Mouse (Mus musculus) embryo, embryonic 10 days (tissue): Measurements from ENCODE around the gene Gm6460.
"Not testable (repeated sequence)": the region's sequence is repeated elsewhere in the genome, so short reads cannot be mapped to it uniquely, and the experiment has no call there.

Source experiments
- DNase-seq: peaks from one replicate; pipeline ENCODE4 v3.0.0-alpha.2; 2015; ENCODE audit warnings: low spot score

Gene Gm6460

DNA sequence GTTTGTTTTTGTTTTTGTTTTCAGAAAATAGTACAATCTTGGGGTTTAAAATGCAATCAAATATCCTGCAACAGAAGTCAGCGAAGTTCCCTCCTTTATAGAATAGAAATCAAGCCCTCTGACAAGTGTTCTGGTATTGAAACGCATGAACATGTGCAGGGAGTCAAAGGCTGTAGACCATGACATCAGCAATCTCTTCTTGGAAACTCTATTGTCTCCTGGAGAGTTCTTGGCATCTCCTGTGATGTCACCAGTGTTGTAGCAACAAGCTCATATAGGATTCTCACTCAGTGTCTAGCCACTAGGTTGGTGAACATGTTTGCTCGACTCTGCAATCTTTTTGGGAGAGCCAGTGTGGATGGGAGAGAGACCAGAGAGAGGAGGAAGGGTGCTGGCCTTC is at the start of gene Gm6460:
TSS of gene Gm6460 (plus strand) at position 301 of the 400 bp plus-strand sequence.
- DNase-seq = not testable (repeated sequence)
